Mouse (Mus musculus) kidney, postnatal 0 days (tissue): ENCODE measurements around the gene Nefh. TPM values are rescaled to one million over a fixed set of nuclear protein-coding genes. Genes with fewer than 3 reads are reported as not detected.

Experiments
- ATAC-seq: fragments of 200-750 bp; cut with Nextera tagmentation; replicated peaks from 2 replicates; pipeline ENCODE4 v1.8.0; 2017; ENCODE audit warnings: low read depth, moderate number of reproducible peaks, moderate TSS enrichment, moderate library complexity; ENCODE audit not compliant: low FRiP score
- DNase-seq: peaks from one replicate; pipeline ENCODE4 v3.0.0-alpha.2; 2016; ENCODE audit warnings: low spot score
- H3K27ac ChIP-seq: fragments of 300-500 bp; sonication (generic); 2 replicates; pipeline ENCODE4 v1.5.1; 2014; ENCODE audit warnings: mild to moderate bottlenecking
- H3K27me3 ChIP-seq: fragments of 300-500 bp; sonication (generic); 2 replicates; pipeline ENCODE4 v1.6.1; 2014; ENCODE audit warnings: low read length, mixed read lengths; ENCODE audit not compliant: insufficient read depth
- H3K36me3 ChIP-seq: fragments of 300-500 bp; sonication (generic); 2 replicates; pipeline ENCODE4 v1.6.1; 2014; ENCODE audit warnings: low read length, mixed read lengths; ENCODE audit not compliant: insufficient read depth
- H3K4me1 ChIP-seq: fragments of 300-500 bp; sonication (generic); replicated peaks from 2 replicates; pipeline ENCODE4 v1.6.1; 2014; ENCODE audit warnings: antibody characterized with exemption, low read length, mixed read lengths; ENCODE audit not compliant: insufficient read depth
- H3K4me2 ChIP-seq: fragments of 300-500 bp; sonication (generic); 2 replicates; pipeline ENCODE4 v1.6.1; 2014; ENCODE audit warnings: mild to moderate bottlenecking, low read length, moderate library complexity, mixed read lengths
- H3K4me3 ChIP-seq: fragments of 300-500 bp; sonication (generic); replicated peaks from 2 replicates; pipeline ENCODE4 v1.5.1; 2014; ENCODE audit warnings: low read depth, low read length
- H3K9ac ChIP-seq: fragments of 300-500 bp; sonication (generic); 2 replicates; pipeline ENCODE4 v1.6.1; 2014; ENCODE audit warnings: low read depth, low read length
- H3K9me3 ChIP-seq: fragments of 300-500 bp; sonication (generic); replicated peaks from 2 replicates; pipeline ENCODE4 v1.6.1; 2016; ENCODE audit warnings: low read length, inconsistent platforms, mixed read lengths
- CTCF ChIP-seq: IDR thresholded peaks from 2 replicates; pipeline ENCODE4 v1.5.1; 2016; ENCODE audit warnings: antibody characterized with exemption, low read depth, mild to moderate bottlenecking, moderate library complexity
- WGBS: fragments of 180-500 bp; shearing (Covaris S2); extraction: QIAGEN DNeasy Blood & Tissue Kit; methylation state at CpG from one replicate; pipeline ENCODE4 v1.1.7; 2014; 5-methylcytosine and 5-hydroxymethylcytosine counted together
- polyA plus RNA-seq: library from polyadenylated mRNA; unstranded; fragments of >200 nt; fragmentation: Nextera tagmentation; extraction: Ambion mirVana; gene quantifications from 2 replicates; pipeline ENCODE4 v1.2.1, GENCODE M21; 2015

The Nefh gene
- polyA plus RNA-seq, result 0.08 and 0.11 TPM in 2 replicates

DNA sequence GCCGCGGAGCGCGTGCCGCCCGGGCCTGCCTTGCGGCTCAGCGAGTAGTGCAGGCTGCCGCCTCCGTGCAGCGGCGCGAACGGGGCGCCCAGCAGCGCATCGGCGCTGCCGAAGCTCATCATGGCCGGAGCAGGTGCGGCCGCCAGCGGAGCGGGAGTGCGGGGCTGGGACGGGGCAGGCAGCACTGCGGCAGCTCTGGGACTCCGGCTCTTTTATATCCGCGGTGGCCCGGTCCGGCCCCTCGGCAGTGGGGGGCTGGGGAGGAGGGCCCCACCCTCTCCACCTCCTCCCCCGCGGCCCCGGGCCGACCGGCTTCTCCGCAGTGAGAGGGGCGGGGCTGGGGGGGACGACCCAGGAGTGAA is at the start of gene Nefh:
Gene Nefh (minus strand): TSS at position 252 of the 362 bp plus-strand sequence.
- WGBS, result 1% methylated on average over 38 of the region's 41 CpGs
- H3K4me2 ChIP-seq, result peak within 1 kb of the TSS; percentile 87
- no peak within 1 kb of the TSS for H3K9ac ChIP-seq
- DNase-seq (no peak), ATAC-seq (no peak)
- H3K27me3 ChIP-seq, result peaks cover 56% of the 10 kb centered on the region
- no peak for TF ChIP-seq CTCF
- H3K36me3 ChIP-seq, result no peaks in the 10 kb centered on the region
- H3K9me3 ChIP-seq, result no peaks in the 10 kb centered on the region
- H3K27ac ChIP-seq, result no peak within 1 kb of the TSS
- peaks cover 13% of the 10 kb centered on the region; the same call in 1 of the 2 replicates for H3K4me1 ChIP-seq
- peak within 1 kb of the TSS; percentile 46 for H3K4me3 ChIP-seq

- H3K4me1 ChIP-seq, result 0 out of 2 replicates have a peak, but pooled peaks cover 3% of the 10 kb centered on the region
- no peaks in the 10 kb centered on the region for H3K36me3 ChIP-seq
- H3K4me3 ChIP-seq, result no peak overlapping the region
- 81% methylated on average over 5 of the region's 5 CpGs for WGBS
- no peaks in the 10 kb centered on the region for H3K9me3 ChIP-seq
- no peaks in the 10 kb centered on the region for H3K27me3 ChIP-seq
- no peak for DNase-seq
- no peak overlapping the region for H3K4me2 ChIP-seq
- no peak overlapping the region for H3K9ac ChIP-seq
- no peak for ATAC-seq
- H3K27ac ChIP-seq, result 0 out of 2 replicates have a peak overlapping the region, but pooled peaks have one; percentile 31
- no peak for TF ChIP-seq CTCF
Observed at GRCm38 (mm10) chr11:4996621-4997199, 48.8 kb upstream of the Nefh start.

- Histone ChIP-seq H3K4me2 (no peak overlapping the region), H3K4me3 (no peak overlapping the region), H3K27me3 (no peaks in the 10 kb centered on the region), H3K9ac (no peak overlapping the region), H3K27ac (no peak overlapping the region), H3K4me1 (0 out of 2 replicates have a peak, but pooled peaks cover 3% of the 10 kb centered on the region), H3K36me3 (no peaks in the 10 kb centered on the region), H3K9me3 (no peaks in the 10 kb centered on the region)
- DNase-seq (no peak), ATAC-seq (no peak)
- 92% methylated on average over 3 of the region's 3 CpGs for WGBS
- no peak for TF ChIP-seq CTCF
Observed at GRCm38 (mm10) chr11:4995676-4996075, 47.8 kb upstream of the Nefh start.

- no peak overlapping the region for H3K4me2 ChIP-seq
- no peak overlapping the region for H3K4me3 ChIP-seq
- no peaks in the 10 kb centered on the region for H3K9me3 ChIP-seq
- H3K27me3 ChIP-seq, result no peaks in the 10 kb centered on the region
- no peak for ATAC-seq
- peaks cover 2% of the 10 kb centered on the region; the same call in 1 of the 2 replicates for H3K36me3 ChIP-seq
- H3K4me1 ChIP-seq, result peaks cover 5% of the 10 kb centered on the region
- 51% methylated on average over 2 of the region's 2 CpGs for WGBS
- DNase-seq, result no peak
- no peak for TF ChIP-seq CTCF
- H3K27ac ChIP-seq, result no peak overlapping the region
- H3K9ac ChIP-seq, result no peak overlapping the region
Observed at GRCm38 (mm10) chr11:4992471-4992870, 44.6 kb upstream of the Nefh start.

DNA sequence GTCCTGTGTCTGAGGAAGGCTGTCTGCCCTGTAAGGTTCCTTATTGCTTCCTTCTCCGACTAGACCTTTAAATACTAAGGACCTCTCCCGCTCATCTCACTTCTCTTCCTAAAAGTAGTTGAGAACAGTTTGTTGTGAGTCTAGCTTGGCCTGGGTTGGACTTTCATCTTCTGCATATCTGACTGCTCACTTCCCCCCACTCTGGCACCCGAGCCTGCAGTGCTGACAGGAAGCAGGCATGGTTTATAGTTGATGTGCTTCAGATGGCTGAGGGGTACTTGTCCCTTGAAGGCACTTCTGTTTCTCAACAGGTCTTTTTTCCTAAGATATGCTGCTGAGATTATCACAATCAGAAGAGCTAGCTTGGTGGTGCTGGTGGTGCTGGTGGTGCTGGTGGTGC is 41.3 kb upstream of the Nefh start:
- no peak for TF ChIP-seq CTCF
- H3K9me3 ChIP-seq, result no peaks in the 10 kb centered on the region
- H3K9ac ChIP-seq, result no peak overlapping the region
- WGBS, result 51% methylated on average over 3 of the region's 3 CpGs
- H3K4me1 ChIP-seq, result peaks cover 8% of the 10 kb centered on the region
- no peaks in the 10 kb centered on the region for H3K27me3 ChIP-seq
- DNase-seq (no peak), ATAC-seq (no peak)
- no peak overlapping the region for H3K27ac ChIP-seq
- no peak overlapping the region for H3K4me2 ChIP-seq
- no peak overlapping the region for H3K4me3 ChIP-seq
- H3K36me3 ChIP-seq, result peaks cover 2% of the 10 kb centered on the region; the same call in 1 of the 2 replicates

GRCm38 (mm10) chr11:4987487-4987852 is 39.6 kb upstream of the Nefh start:
- Histone ChIP-seq H3K36me3 (peaks cover 2% of the 10 kb centered on the region; the same call in 1 of the 2 replicates), H3K4me2 (peak overlapping the region; percentile 83), H3K27ac (peak overlapping the region; percentile 62; the same call in 1 of the 2 replicates), H3K4me3 (peak overlapping the region; percentile 66), H3K27me3 (no peaks in the 10 kb centered on the region), H3K4me1 (peaks cover 8% of the 10 kb centered on the region), H3K9ac (peak overlapping the region; percentile 72), H3K9me3 (no peaks in the 10 kb centered on the region)
- no peak for ATAC-seq
- WGBS, result 45% methylated on average over 11 of the region's 11 CpGs
- no peak for TF ChIP-seq CTCF
- DNase-seq, result no peak
